Mouse (Mus musculus): ENCODE results near the gene Osbpl6.

The Osbpl6 gene

DNA sequence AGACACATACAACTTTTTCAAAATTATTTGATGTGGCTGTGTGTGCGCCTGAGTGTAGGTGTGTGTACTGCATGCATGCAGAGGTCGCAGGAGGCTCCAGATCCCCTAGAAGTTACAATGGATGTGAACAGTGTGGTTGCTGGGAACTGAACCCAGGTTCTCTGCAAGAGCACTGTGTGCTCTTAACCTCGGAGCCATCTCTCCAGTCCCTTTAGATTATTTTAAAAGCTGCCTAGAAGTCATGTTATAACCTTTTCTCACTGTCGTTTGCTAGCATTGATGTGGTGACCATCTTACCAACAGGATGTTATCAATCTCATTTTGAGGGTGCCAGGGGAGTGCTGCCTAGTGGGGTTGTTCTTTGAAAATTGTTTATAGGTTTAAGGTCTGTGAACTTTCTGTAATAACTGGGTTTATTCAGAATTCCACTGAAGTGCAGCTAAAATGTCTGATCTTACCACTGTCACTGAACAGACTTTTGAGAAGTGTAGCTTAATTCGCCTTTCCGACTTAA, 15.2 kb downstream of the Osbpl6 start:
- no peak for DNase-seq (ENCODE audit: low spot score in 2 of 2)

DNA sequence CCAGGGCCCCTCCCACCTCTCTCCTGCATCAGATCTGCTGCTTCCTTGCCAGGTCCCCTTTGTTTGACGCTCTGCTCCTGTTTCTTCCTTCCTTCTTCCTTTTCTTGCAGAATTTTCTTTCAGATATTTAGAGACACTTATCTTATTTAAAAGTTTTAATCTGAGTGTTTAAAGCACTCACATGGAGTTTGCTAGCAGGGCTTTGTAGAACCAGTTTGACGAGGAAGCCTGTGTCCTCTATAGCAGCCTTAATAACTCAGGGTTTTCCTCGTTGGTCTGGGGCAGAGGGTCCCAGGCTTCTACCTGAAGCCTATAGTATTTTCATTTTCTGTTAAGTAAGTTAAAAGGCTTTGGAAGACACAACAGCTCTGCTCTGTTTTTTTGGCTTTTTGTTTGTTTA, 20.5 kb downstream of the Osbpl6 start:
- no peak for DNase-seq (ENCODE audit: low spot score in 2 of 2)

DNA sequence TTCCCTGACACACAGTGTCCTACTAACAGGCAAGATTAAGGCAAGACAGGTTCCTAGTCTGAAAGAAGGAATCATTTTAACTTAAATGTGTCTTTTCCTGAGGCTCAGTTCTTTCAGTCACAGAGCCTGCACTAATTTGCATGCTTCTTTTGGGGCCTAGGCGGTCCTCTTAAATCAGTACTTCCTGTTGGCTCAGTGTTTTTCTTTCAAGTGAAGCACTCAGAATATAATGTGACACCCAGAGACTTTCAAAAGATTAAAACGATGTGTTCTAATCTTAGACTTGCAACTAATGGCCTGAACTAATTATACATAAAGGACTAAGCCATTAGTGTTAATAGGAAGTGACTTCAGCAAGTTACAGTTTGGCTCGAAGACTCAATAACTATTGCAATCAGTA, 23.0 kb downstream of the Osbpl6 start:
- no peak for DNase-seq (ENCODE audit: low spot score in 2 of 2)

DNA sequence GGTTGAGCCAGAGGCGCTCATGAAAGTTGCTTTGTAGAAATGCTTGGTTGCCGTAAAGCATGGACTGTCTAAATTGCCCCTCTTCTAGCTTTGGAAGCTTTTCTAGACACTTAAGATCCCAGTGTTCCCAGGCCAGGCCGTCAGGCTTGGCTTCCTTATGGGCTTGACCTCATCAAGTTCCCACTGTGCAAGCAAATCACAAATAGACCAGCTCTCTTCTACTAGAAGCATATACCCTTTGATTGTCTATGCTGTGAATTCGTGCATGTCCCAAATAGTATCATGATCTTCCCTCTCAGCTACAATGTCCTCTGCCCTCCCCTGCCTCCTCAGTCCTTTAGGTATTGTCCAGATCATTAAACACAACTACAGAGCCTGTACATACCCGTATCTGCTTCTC, 23.5 kb downstream of the Osbpl6 start:
- no peak for DNase-seq (ENCODE audit: low spot score in 2 of 2)

DNA sequence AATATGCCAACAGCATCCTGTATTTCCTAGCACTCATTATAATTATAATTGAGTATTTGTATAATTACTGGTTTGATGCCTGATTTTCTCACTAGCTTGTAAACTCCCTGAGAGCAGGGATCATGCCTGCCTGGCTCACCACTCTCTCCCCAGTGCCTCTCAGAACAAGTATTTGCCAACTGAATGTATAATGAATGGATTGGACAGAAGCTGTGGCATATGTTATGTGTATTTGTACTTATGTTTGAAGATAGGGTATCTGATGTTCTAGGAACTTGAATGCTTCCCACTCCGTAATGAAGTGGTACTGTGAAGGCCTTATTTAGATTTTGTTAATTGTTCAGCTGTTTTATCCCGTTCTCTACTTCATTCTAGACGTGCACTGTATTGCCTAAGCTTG, 24.2 kb downstream of the Osbpl6 start:
- DNase-seq (ENCODE audit: low spot score in 2 of 2): no peak

DNA sequence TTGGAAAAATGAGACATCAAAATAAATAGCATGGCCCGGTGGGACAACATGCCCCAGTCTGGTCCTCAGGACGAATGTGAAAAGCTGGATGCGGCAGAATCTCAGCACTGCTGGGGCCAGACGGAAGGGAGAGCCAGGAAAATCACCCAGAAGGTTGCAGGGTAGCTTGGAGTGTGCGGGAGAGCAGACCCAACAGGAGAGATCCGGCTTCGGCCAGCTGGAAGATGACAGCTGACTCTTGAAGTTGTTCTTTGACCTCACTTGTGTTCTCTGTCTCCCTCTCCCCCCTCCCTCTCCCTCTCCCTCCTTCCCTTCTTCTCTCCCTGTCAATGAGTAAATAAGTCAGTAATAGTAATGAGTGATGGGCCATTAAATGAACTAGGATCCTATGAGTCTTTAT, 27.9 kb downstream of the Osbpl6 start:
- no peak for DNase-seq (ENCODE audit: low spot score in 2 of 2)

DNA sequence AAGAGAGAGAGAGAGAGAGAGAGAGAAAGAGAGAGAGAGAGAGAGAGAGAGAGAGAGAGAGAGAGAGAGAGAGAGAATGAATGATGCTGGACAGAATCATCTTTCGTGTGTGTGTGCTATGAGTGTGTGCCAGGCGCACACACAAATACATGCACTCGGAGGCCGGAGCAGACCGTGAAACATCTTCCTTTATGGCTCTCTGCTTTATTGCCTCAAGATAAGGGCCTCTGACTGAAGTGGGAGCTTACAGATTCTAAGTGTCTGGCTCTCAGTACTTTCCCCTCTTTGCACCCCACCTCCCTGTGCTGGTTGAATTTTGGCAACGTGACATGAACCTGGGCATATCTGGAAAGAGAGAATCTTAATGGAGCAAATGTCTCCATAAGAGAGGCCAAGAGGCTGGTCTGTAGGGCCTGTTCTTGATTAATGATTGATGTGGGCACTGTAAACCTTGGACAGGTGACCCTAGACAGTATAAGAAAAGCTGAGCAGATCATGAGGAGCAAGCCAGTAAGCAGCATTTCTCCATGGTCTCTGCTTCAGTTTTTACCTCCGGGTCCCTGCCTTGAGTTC, 29.4 kb downstream of the Osbpl6 start:
- no peak for DNase-seq (ENCODE audit: low spot score in 2 of 2)

DNA sequence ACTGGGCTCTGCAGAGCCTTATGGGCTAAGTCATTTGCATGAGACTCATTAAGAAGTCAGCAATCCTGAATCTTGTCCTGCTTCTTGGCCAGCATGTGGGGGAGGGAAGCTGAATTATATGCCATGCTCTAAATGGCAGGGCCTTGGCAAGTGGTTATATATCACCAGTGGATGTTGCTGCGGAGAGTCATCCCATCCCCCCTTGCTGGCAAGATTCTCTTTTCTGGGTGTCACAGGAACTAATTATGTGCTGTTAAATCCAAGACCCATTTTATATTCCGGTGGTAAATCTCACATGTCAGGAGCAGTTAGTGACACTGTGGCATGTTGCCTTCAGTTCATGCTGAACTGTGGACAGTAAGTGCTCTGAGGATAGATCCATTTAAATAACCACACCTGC, 31.1 kb downstream of the Osbpl6 start:
- peak in 1 of 2 experiments; percentile 34 for DNase-seq (ENCODE audit: low spot score in 2 of 2)

DNA sequence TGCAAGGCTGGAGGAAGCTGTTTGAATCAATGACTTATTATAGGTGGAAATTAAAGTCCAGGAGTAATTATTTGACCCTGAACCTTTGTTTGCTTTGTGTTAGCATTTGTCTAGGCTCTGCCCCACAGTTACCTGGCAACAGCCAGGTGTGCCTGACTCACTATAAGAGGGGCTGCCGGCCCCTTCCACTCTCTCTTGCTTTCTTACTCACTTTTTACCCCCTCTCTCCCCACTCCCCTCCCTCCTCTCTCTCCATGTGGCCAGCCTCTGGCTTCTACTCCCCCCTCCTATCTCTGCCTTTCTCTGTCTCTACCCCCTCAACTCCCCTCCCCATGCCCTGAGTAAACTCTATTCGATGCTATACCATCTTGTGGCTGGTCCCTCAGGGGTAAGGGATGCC, 33.2 kb downstream of the Osbpl6 start:
- DNase-seq (ENCODE audit: low spot score in 2 of 2): no peak

DNA sequence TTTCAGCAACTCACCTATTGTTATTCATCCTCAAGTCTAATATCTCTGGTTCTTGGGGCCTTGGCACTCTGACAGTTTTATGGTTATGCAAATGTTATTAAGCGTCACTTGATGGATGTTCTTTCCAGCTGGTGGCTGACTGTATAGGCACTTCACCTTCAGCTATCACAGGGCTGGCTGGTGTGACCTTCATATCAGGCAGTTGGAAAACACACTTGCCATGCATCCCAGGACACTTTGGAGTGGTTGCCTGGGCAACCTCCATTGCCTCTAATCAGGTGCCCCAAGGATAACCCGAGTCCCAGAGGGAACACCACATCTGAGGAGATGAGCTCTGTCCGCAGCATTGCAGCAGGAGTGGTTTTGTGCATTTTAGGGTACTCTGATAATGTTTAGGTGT, 35.8 kb downstream of the Osbpl6 start:
- no peak for DNase-seq (ENCODE audit: low spot score in 2 of 2)

DNA sequence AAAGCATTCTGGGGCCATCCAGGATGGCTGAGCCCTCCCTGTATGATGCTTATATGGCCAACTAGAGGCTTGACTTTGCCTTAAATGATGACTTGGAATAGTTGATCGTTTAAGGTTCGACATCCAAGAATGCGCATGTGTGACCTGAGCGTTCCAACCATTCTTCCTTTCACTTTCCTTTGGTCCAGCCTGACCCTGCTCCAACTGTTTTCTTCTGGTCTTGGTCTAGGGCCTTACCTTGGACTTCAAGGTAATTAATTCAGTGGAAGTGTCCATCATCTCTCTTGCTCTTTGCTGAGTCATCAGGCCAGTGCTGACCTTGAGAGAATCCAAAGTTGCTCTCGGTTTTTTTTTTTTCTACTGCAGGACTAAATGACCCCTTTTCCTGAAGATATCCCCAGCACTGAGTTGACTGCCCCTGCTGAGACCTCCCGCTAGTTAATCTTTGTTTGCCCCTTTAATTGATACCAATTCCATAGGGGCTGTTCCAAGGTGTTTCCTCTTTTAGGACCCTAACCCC, 43.6 kb downstream of the Osbpl6 start:
- no peak for DNase-seq (ENCODE audit: low spot score in 2 of 2)

DNA sequence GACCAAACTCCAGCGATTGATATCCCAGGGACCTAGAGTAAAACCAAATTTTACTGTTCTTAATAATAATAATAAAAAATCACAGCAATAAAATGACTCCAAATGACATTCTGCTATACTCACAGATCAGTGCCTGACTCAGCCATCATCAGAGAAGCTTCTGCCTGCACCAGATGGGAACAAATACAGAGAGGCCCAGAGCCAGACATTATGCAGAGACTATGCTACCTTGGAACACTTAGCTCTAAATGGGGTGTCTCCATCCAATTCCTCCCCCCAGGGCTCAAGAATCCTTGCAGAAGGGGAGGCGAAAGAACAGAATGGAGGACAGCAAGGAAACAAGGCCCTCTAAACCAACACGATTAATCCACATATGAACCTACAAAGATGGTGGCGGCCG, 60.4 kb downstream of the Osbpl6 start:
- no peak for DNase-seq (ENCODE audit: low spot score in 2 of 2)

DNA sequence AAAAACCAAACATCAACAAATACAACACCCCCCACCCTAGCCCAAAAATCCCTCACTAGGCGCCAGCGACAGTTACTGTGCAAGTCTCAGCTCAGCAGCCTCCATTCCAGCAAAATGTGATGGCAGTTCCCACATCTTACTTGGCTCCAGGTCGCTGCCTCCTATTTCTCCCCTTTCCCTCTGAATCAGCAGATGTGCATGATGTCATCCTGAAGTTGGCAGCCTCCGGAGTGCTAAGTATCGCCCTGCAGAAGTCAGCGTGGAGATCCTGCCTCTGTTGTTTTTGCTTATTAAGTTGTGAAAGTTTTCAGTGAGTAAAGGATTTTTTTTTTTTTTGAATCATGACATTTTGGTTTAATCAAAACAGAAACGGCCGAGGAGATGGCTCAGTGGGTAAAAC, 61.9 kb downstream of the Osbpl6 start:
- DNase-seq (ENCODE audit: low spot score in 2 of 2): peak in 1 of 2 experiments; percentile 17

DNA sequence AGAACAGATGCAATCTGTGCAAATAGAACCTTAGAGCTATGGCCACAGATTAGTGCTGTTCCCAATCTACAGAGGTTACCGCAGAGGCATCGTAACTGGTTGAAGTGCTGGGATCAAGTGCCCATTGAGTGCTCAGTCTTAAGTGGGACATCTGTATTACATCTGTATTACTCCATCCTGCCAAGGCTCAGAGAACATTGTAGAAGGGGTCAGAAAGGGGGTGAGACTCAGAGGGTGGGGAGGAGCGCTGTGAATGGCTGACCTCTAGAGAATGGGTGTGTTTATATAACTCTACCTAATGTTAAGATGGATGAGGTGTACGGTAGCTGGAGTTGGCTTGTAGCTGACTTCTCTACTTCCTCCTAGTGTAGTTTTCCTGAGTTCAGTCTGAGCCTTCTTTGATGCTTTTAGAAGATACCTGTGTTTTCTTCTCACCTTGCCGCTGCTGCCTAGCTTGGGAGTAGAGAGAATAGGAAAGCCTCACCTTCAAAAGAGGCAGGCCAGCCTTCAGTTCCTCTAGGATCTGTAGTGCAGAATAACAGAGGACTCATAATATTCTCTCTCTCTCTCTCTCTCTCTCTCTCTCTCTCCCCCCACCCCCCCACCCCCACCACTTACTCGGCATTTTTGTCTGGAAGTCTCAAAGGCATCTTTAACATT, 62.9 kb downstream of the Osbpl6 start:
- DNase-seq (ENCODE audit: low spot score in 2 of 2): no peak

DNA sequence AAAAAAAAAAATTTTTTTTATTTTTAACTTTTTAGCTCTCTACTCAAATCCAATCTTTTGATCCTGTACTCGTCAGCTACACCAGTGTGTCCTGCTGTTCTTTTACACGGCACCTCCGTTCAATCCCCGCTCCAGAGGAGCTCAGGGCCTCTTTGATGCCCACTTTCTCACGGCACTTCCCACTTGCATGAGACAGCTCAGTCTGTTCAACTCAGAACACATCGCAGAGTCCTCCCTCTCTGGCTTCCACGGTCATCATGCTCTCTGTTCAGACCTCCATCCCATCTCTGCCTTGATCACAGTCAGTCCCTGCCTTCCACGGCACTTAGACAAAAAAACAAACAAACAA, 63.4 kb downstream of the Osbpl6 start:
- no peak for DNase-seq (ENCODE audit: low spot score in 2 of 2)

DNA sequence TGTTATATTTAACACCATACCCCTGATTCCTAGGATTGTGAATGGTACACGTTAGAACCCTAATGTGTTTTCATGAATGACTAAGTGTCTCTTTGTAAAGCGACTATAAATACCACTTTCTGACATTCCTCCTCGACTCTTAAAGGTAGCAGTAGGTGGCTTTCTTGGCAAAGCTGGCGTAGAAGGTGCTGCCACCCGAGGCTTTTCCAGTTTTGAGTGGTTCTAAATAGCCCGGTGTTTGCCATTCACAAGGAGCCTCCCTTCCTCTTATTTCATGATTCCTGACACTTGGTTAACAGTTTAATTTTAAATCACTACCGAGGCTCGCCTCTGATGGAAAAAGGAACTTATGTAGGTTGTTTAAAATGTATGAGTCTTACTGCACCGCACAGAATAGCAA, 64.1 kb downstream of the Osbpl6 start:
- DNase-seq (ENCODE audit: low spot score in 2 of 2): no peak

DNA sequence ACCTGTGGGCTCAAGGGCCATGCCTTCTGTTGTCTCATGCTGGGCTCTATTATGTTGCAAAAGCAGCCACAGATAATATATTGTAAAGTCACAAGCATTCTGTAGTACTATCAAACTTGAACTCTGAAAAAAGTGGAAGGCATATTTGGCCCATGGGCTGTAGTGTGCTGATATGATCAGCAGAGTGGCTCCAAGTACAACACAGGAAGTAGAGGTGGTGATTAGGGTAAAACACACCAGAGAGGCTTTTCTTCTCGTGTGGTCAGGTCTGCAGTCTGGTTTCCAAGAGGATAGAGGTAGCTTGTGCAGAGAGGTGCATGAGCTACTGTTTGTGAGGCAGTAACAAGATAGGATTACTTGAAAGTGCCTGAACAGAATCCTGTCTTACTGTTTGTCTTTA, 69.5 kb downstream of the Osbpl6 start:
- DNase-seq (ENCODE audit: low spot score in 2 of 2): no peak

DNA sequence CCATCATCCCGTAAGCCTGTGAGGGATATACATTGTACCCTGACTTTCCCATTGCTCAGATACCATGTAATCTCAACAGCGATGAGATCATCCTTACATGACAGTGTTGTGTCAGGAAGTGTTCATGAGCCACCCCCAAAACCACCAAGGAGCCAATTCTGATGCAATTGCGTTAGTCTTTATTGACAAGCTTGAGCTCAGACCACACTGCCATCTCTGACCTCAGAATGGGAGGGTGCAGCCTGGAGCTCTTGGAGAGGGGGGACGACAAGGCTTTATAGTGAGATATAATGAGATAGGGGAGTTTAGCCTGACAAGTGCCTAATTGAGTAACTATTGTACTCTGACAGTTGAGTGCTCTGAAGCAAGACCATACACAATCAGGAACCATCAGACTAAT, 82.5 kb downstream of the Osbpl6 start:
- DNase-seq (ENCODE audit: low spot score in 2 of 2): no peak

DNA sequence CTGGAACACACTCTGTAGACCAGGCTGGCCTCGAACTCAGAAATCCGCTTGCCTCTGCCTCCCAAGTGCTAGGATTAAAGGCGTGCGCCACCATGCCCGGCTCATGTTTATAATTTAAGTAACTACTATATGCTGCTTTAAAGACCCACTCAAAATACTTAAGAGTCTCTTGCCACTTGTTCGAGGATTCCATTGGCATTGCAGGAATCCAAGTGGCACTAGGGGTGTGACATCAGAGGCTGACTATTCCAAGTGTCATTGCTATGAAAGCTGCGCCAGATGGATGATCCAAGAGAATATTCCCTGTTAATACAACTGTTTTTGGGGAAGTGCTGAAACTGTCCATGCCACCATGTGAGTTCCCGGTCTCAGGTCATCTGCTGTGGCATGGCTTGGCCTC, 83.9 kb downstream of the Osbpl6 start:
- no peak for DNase-seq (ENCODE audit: low spot score in 2 of 2)

DNA sequence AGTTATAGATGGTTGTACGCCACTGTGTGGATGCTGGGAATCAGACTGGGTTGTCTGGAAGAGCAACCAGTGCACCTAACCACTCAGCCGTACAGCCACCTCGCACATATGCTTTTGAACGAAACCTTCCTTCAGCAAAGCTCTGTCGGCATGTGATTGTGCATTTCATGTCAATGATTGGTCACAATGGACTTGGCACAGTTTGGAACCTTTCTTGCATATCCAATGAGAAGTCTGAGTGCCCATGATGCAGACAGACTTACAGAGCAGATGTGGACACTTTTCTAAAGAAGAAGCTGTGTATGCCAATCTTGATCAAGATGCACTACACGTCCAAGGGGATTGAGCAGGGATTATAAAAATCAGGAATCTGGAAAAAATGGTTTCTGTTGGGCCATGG, 85.1 kb downstream of the Osbpl6 start:
- DNase-seq (ENCODE audit: low spot score in 2 of 2): no peak

DNA sequence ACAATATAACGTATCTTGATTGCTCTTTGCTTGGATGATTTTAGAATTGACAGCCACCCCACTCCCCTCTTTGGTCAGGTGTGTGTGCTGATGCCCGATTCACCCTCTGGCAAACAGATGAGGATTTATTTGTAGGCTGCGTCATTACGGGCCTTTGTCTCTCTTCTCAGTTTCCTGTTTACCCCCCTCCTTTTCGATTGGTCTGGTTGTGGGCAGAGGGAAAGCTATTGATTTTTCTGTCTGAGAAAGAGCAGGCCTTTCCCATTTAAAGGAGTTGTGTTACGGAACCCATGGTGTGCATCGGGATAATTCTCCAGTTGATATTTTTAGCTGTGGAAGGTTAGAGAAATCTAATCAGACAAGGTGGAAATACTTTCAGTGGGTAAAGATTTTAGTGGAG, 85.9 kb downstream of the Osbpl6 start:
- DNase-seq (ENCODE audit: low spot score in 2 of 2): no peak

DNA sequence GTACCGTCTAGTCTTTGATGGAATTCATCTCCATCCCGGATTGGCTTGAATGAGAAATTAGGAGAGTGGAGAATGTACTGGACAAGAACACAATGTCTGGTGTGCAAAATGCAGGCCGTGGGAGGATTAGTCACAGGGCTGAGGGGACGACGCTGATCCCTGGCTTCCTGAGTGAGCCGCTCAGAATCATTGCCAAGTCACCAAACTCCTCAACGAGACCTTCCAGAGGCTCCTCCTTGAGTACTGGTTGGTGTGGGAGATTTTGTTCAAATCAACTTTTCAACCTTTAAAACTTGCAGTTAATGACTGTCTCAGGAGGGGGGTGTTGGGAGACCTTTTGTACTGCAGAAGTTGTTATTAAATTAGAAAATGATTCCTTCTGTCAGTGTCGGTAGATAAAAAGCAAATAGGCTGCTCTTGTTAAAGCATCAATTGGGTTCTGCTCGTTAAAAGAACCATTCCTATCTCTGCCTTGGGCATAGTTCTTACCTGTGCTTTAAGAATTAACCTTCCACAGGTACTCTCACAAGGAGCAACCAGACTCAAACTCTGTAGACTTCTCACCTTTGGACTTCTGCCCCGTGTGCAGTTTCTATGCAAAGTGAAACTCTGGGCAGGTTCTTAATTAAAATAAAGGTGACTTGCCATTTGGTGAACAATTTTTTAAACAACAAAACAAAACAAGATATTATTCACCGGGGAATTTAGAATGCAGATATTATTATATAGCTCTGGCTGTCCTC, 89.9 kb downstream of the Osbpl6 start:
- DNase-seq (ENCODE audit: low spot score in 2 of 2): no peak

DNA sequence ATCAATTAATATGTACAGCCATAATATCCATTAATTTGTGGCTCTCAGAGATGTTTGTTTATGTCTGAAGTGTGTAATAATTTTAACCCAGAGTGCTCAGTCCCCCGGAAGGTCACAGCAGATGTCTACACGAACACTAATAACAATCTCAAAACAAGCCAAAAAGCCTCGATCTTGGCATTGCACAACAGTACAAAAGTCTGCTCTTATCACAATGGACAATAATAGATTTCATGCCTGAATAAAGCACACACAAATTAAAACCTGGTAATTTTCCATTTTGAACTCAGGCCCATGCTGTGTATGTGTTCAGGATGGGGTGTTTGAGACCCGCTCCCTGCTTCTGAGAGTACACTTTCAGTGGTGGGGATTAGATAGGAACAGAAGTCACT, 90.4 kb downstream of the Osbpl6 start:
- no peak for DNase-seq (ENCODE audit: low spot score in 2 of 2)

Measured in frontal cortex, postnatal 10 days (tissue).